Mouse (Mus musculus): ENCODE measurements around the gene Clec4g.

- peak; percentile 99 for TF ChIP-seq CTCF (IDR thresholded peaks at IDR 0.05; ENCODE audit: low read depth, low read length)
- TF ChIP-seq POLR2A (IDR thresholded peaks at IDR 0.05; ENCODE audit: extremely low read depth, insufficient read depth, low read length) = 0 out of 2 replicates have a peak, but pooled peaks have one; percentile 11
Measured at GRCm38 (mm10) chr8:3718559-3718958, 1.9 kb downstream of the Clec4g start.

Measured in liver, adult 2 months (tissue).